Mouse (Mus musculus): ENCODE results near the gene Cbr1. TPM values are rescaled to one million over a fixed set of nuclear protein-coding genes. Genes with fewer than 3 reads are reported as not detected.
"Not testable (repeated sequence)": the region's sequence is repeated elsewhere in the genome, so short reads cannot be mapped to it uniquely, and the experiment has no call there.

The Cbr1 gene
- polyA plus RNA-seq, 1 experiment from 2014 or later, result 142 TPM

DNA sequence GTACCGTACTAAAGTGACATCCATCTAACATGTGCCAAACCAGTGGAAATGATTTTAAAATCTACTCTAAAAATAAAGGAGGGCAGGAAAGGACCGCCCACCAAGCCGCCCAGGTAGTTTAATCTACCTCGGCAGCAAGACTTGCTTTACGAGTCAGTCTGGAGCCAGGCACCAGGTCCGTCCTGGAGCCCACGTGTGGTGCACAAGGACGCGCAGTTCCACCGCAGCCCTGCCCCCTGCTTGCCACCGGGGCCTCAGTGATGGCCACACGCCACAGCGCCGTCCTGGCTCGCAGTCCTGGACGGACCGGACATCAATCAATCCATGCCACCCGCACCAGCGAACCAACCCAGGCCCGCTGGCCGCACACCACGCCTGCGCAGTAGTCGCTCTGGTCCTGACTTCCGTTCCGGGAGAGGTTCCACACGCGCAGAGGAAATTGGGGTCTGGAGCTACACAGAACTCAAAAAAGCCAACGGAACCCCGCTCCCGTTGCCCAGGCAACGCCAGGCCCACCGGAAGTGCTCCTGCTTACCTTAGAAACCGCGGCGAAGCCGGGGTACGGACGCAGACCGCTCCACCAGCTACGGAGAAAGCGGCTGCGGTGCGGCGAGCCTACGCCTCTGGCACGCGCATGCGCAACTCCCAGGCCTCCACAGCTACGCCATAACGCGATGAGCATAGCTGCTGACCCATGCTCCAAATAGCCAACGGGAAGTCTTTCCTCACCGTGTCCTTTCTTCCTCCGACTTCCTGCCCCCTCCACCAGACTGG, 2.0 kb upstream of the Cbr1 start, which contains the start of gene Setd4:
Gene Setd4, minus strand, starts transcription at position 625 of the 774 bp plus-strand sequence.
- under 1% methylated on average over 55 of the region's 55 CpGs for WGBS
- Histone ChIP-seq H3K4me1 (replicated peaks) (peaks cover 24% of the 10 kb centered on the region), H3K27me3 (no peaks in the 10 kb centered on the region), H3K36me3 (peaks cover 4% of the 10 kb centered on the region; the same call in 1 of the 2 replicates), H3K9ac (peak within 1 kb of the TSS; percentile 80), H3K27ac (replicated peaks) (peak within 1 kb of the TSS; percentile 92), H3K9me3 (no peaks in the 10 kb centered on the region), H3K4me2 (peak within 1 kb of the TSS; percentile 83), H3K4me3 (peak within 1 kb of the TSS; percentile 71)
- peak; percentile 94 for ATAC-seq (ENCODE audit: low FRiP score, low read depth)

DNA sequence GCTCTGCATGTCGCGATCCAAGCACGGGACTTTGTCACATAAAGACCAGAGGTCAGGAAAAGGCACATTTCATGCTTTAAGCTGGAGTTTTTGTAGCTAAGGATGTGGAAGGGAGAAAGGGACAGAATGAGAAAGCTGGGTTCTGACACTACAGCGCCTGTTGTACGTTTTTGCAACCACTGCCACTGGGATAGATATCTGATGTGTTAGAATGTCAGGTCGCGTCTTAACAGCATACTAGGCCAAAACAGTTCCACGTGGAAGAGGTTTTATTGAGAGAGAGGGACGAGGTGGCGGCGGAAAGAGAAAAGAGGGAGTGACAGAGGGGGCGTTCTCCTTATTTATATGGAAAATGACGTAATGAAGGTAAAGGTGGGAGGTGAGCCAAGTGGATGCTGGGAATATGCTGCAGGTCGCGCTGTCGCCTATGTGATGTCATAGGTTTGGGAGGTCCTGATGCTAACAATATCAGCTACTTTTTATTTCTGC, 1.1 kb upstream of the Cbr1 start:
- WGBS, result 5% methylated on average over 16 of the region's 16 CpGs
- ATAC-seq (ENCODE audit: low FRiP score, low read depth), result no peak
- peak overlapping the region; percentile 71 for H3K4me3 ChIP-seq
- peaks cover 33% of the 10 kb centered on the region for H3K4me1 ChIP-seq (replicated peaks)
- H3K9ac ChIP-seq, result peak overlapping the region; percentile 80
- H3K27ac ChIP-seq (replicated peaks), result peak overlapping the region; percentile 92
- no peaks in the 10 kb centered on the region for H3K27me3 ChIP-seq
- H3K36me3 ChIP-seq, result no peaks in the 10 kb centered on the region
- H3K9me3 ChIP-seq, result no peaks in the 10 kb centered on the region
- peak overlapping the region; percentile 83 for H3K4me2 ChIP-seq

- no peak overlapping the region for H3K4me3 ChIP-seq
- no peak for ATAC-seq (ENCODE audit: low FRiP score, low read depth)
- 90% methylated on average over 7 of the region's 7 CpGs for WGBS
Measured at GRCm38 (mm10) chr16:93606146-93606545, 493 bp downstream of the Cbr1 start.

GRCm38 (mm10) chr16:93607669-93608101, 2.0 kb downstream of the Cbr1 start:
- Histone ChIP-seq H3K36me3 (peaks cover 15% of the 10 kb centered on the region), H3K9me3 (no peaks in the 10 kb centered on the region), H3K9ac (peak overlapping the region; percentile 65), H3K4me2 (peak overlapping the region; percentile 75), H3K4me3 (peak overlapping the region; percentile 65), H3K27me3 (no peaks in the 10 kb centered on the region), H3K4me1 (replicated peaks) (peaks cover 36% of the 10 kb centered on the region), H3K27ac (replicated peaks) (peak overlapping the region; percentile 83)
- peak; percentile 35; the same call in 1 of the 2 replicates for ATAC-seq (ENCODE audit: low FRiP score, low read depth)
- WGBS, result 0% methylated on average over 32 of the region's 32 CpGs

More at GRCm38 (mm10) chr16:93606146-93606545, 493 bp downstream of the Cbr1 start:
- H3K4me1 ChIP-seq (replicated peaks), result peaks cover 38% of the 10 kb centered on the region
- H3K9ac ChIP-seq, result no peak overlapping the region
- no peaks in the 10 kb centered on the region for H3K27me3 ChIP-seq
- H3K9me3 ChIP-seq, result no peaks in the 10 kb centered on the region
- H3K36me3 ChIP-seq, result peaks cover 6% of the 10 kb centered on the region
- H3K4me2 ChIP-seq, result no peak overlapping the region
- H3K27ac ChIP-seq (replicated peaks), result no peak overlapping the region

DNA sequence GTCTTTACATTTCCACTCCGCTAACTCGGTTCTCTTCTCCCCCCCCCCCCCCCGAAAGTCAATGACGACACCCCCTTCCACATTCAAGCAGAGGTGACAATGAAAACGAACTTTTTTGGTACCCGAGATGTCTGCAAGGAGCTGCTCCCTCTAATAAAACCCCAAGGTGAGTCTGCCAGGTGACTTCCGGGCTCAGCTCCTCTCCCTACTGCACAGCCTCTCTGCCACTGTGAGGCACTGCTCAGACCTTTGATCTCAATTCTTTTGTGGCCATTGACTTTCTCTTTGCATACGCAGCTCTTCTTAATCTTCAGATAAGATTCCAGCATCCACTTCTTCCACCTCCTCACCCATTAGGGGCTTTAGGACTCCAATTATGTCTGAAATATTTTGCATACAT, 3.1 kb downstream of the Cbr1 start:
- H3K4me2 ChIP-seq, result peak overlapping the region; percentile 75
- no peaks in the 10 kb centered on the region for H3K27me3 ChIP-seq
- H3K27ac ChIP-seq (replicated peaks), result no peak overlapping the region
- 74% methylated on average over 8 of the region's 8 CpGs for whole genome bisulfite sequencing
- no peak for ATAC-seq (ENCODE audit: low FRiP score, low read depth)
- H3K4me1 ChIP-seq (replicated peaks), result peaks cover 33% of the 10 kb centered on the region
- peak overlapping the region; percentile 65 for H3K4me3 ChIP-seq
- H3K9ac ChIP-seq, result no peak overlapping the region
- H3K9me3 ChIP-seq, result no peaks in the 10 kb centered on the region
- peaks cover 15% of the 10 kb centered on the region for H3K36me3 ChIP-seq

DNA sequence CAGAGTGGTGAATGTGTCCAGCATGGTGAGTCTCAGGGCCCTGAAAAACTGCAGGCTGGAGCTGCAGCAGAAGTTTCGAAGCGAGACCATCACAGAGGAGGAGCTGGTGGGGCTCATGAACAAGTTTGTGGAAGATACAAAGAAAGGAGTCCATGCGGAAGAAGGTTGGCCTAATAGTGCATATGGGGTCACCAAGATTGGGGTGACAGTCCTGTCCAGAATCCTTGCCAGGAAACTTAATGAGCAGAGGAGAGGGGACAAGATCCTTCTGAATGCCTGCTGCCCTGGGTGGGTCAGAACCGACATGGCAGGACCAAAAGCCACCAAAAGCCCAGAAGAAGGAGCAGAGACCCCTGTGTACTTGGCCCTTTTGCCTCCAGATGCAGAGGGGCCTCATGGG, 4.1 kb downstream of the Cbr1 start:
- Histone ChIP-seq H3K27me3 (no peaks in the 10 kb centered on the region), H3K36me3 (peaks cover 15% of the 10 kb centered on the region), H3K9me3 (no peaks in the 10 kb centered on the region), H3K9ac (no peak overlapping the region), H3K4me2 (no peak overlapping the region), H3K4me3 (no peak overlapping the region), H3K4me1 (replicated peaks) (peaks cover 25% of the 10 kb centered on the region), H3K27ac (replicated peaks) (no peak overlapping the region)
- no peak for ATAC-seq (ENCODE audit: low FRiP score, low read depth)
- WGBS, result 97% methylated on average over 4 of the region's 4 CpGs

DNA sequence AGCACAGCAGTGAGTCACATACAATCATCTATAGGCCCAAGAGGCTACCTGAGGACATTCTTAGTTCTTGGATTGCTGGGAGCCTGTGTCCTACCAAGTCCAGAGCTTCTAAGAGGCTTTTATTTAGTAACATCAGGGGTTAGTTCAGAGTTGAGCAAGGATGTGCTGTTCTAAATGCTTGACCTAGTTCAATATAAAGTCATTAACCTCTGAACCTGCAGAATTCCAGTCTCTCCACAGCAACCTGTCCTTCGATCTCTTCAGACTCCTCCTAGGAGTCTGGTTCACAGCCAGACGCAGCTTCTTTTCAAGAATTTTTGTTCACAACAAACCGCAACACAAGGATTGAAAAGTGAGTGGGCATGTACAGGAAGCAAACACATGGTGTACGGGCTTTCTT, 5.3 kb downstream of the Cbr1 start:
- Histone ChIP-seq H3K9me3 (no peaks in the 10 kb centered on the region), H3K36me3 (peaks cover 15% of the 10 kb centered on the region), H3K4me1 (replicated peaks) (peaks cover 19% of the 10 kb centered on the region), H3K4me3 (no peak overlapping the region), H3K9ac (no peak overlapping the region), H3K27ac (replicated peaks) (no peak overlapping the region), H3K4me2 (no peak overlapping the region), H3K27me3 (no peaks in the 10 kb centered on the region)
- no peak for ATAC-seq (ENCODE audit: low FRiP score, low read depth)
- 94% methylated on average over 4 of the region's 4 CpGs for WGBS

- Histone ChIP-seq H3K4me3 (no peak overlapping the region), H3K4me2 (no peak overlapping the region), H3K9me3 (no peaks in the 10 kb centered on the region), H3K4me1 (replicated peaks) (no peaks in the 10 kb centered on the region), H3K27ac (replicated peaks) (no peak overlapping the region), H3K27me3 (no peaks in the 10 kb centered on the region), H3K36me3 (peaks cover 10% of the 10 kb centered on the region), H3K9ac (no peak overlapping the region)
- 36% methylated on average over 5 of the region's 5 CpGs for WGBS
- ATAC-seq (ENCODE audit: low FRiP score, low read depth), result no peak
Measured at GRCm38 (mm10) chr16:93615118-93615870, 9.6 kb downstream of the Cbr1 start.

DNA sequence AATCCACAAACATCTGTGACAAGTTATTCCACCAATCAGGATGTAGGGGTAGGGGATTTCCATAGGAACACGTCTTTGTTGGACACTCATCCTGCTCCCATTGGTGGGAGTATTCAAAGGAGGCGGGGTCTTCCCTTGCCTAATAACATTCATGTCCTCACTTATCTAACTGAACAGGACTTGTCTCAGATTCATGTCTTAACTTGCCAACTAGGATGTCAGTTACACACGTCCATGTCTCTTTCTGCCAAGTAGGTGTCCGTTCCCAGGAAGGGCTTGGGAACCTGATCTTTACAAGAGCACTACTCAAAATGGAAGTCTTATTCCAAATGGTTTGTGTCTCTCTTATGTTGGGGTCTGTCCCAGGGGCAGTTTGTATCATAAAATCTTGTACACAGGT, 18.1 kb downstream of the Cbr1 start:
- not testable (repeated sequence) for H3K27ac ChIP-seq (replicated peaks); H3K36me3 ChIP-seq; H3K4me3 ChIP-seq; H3K9ac ChIP-seq; H3K4me1 ChIP-seq (replicated peaks); H3K4me2 ChIP-seq; ATAC-seq (ENCODE audit: low FRiP score, low read depth); H3K9me3 ChIP-seq; H3K27me3 ChIP-seq
- 92% methylated on average over 4 of the region's 4 CpGs for WGBS

DNA sequence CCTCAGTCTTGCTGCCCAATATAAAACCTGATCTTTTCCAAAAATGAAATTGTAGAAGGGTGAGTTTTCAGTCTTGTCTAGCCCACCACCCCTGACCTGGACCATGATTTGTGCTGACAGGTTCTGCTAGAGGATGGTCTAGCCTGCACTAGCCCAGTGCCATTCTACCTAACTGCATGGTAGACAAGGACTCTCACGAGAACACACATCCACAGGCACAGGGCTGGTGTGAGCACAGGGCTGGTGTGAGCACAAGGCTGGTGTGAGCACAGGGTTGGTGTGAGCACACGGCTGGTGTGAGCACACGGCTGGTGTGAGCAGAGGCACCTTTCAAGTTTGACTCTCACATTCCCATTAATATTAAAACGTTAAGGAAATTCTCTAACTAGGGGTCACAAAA, 19.0 kb downstream of the Cbr1 start:
- Histone ChIP-seq H3K4me3 (no peak overlapping the region), H3K4me1 (replicated peaks) (no peaks in the 10 kb centered on the region), H3K9me3 (no peaks in the 10 kb centered on the region), H3K27ac (replicated peaks) (no peak overlapping the region), H3K36me3 (no peaks in the 10 kb centered on the region), H3K4me2 (no peak overlapping the region), H3K9ac (no peak overlapping the region), H3K27me3 (no peaks in the 10 kb centered on the region)
- WGBS, result 88% methylated on average over 4 of the region's 4 CpGs
- no peak for ATAC-seq (ENCODE audit: low FRiP score, low read depth)

DNA sequence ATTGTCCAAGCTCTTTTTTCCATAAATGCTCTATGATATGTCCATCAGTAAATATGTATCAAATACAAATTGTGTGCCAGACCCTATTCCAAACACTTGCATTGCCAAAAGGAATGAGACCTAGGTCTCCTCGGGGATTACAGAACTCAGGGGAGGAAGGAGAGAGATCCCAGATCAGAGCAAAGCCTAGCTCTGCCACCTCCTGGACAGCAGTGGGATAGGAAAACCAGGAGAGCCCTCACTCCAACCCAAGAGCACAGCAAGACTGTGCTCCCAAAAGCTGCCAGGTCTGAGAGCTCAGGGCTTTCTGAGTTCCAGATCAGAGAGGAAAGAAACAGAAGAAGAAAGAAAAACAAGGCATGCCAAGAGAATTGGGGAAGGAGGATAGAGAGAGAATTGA, 21.1 kb downstream of the Cbr1 start:
- H3K4me1 ChIP-seq (replicated peaks), result no peaks in the 10 kb centered on the region

DNA sequence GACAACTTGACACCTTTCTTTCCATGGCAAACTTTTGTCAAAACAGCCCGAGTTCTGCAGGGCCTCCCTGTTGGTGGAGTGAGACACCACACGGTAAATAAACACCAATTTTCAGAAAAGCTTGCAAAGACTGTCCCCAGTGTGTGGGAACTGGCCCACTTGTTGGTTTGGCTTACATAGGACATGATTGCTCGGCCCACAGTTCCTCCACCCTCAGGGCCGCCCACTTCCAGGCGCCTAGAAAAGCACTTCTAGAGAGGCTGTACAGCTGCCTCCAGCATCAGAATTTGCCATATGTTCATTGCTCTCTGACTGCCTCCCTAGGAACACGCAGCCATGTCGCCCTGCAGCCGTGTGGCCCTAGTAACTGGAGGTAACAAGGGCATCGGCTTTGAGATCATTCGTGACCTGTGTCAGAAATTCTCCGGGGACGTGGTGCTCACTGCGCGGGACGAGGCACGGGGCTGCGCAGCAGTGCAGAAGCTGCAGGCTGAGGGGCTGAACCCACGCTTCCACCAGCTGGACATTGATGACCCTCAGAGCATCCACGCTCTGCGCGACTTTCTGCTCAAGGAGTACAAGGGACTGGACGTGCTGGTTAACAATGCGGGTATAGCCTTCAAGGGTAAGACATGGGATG, 22.2 kb downstream of the Cbr1 start, which contains the start of gene Gm5678:
Gene Gm5678, plus strand, starts transcription at position 337 of the 640 bp plus-strand sequence.
- H3K4me1 ChIP-seq (replicated peaks), result no peaks in the 10 kb centered on the region
- no peaks in the 10 kb centered on the region for H3K9me3 ChIP-seq
- H3K36me3 ChIP-seq, result no peaks in the 10 kb centered on the region
- no peak within 1 kb of the TSS for H3K4me3 ChIP-seq
- no peak within 1 kb of the TSS for H3K4me2 ChIP-seq
- H3K27ac ChIP-seq (replicated peaks), result no peak within 1 kb of the TSS
- no peak within 1 kb of the TSS for H3K9ac ChIP-seq
- H3K27me3 ChIP-seq, result no peaks in the 10 kb centered on the region
- WGBS, result 85% methylated on average over 23 of the region's 23 CpGs
- ATAC-seq (ENCODE audit: low FRiP score, low read depth), result no peak

More for the DNA sequence above, 21.1 kb downstream of the Cbr1 start:
- no peak overlapping the region for H3K9ac ChIP-seq
- no peaks in the 10 kb centered on the region for H3K36me3 ChIP-seq
- no peaks in the 10 kb centered on the region for H3K27me3 ChIP-seq
- no peak overlapping the region for H3K4me3 ChIP-seq
- H3K27ac ChIP-seq (replicated peaks), result no peak overlapping the region
- WGBS, result 7% methylated on average over 1 of the region's 1 CpGs
- ATAC-seq (ENCODE audit: low FRiP score, low read depth), result no peak
- H3K9me3 ChIP-seq, result no peaks in the 10 kb centered on the region
- H3K4me2 ChIP-seq, result no peak overlapping the region
